Mouse (Mus musculus): ENCODE data around the gene Apoc3. TPM values are rescaled to one million over a fixed set of nuclear protein-coding genes. Genes with fewer than 3 reads are reported as not detected.

Gene Apoc3
- total and polyA plus RNA-seq, 2 experiments from 2014 or later, result not detected

DNA sequence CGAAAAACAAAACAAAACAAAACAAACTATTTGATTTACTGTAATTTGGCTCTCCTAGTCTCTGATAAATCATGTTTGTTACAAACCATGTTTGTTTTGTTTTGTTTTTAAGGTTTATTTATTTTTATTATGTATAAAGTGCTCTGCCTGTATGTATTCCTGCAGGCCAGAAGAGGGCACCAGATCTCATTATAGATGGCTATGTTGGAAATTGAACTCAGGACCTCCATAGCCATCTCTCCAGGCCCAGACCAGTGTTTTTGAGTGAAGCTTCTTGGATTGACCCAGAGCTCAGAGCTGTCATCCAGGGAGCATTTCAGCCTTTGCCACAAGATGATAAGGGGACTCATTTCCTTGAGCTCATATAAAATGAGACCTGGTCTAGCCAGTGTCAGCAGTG is 49.0 kb downstream of the Apoc3 start:
- Histone ChIP-seq H3K4me2 (ENCODE audit: low read depth, low read length, poor library complexity, severe bottlenecking) (no peak overlapping the region), H3K4me3 (ENCODE audit: low read depth, low read length) (no peak overlapping the region), H3K27ac (ENCODE audit: low read depth, low read length) (no peak overlapping the region), H3K36me3 (ENCODE audit: insufficient read depth, low read length) (0 out of 2 replicates have a peak, but pooled peaks cover 5% of the 10 kb centered on the region), H3K27me3 (ENCODE audit: insufficient read depth, low read length) (no peaks in the 10 kb centered on the region), H3K9me3 (ENCODE audit: low read length) (no peaks in the 10 kb centered on the region), H3K9ac (replicated peaks; ENCODE audit: low read length, poor library complexity, severe bottlenecking) (no peak overlapping the region), H3K4me1 (ENCODE audit: insufficient read depth, low read length) (no peaks in the 10 kb centered on the region; the same call in 1 of the 2 replicates)
- 97% methylated on average over 1 of the region's 1 CpGs for WGBS
- ATAC-seq (ENCODE audit: low FRiP score) (no peak), DNase-seq (ENCODE audit: low spot score) (no peak)
- peak; percentile 43 for TF ChIP-seq CTCF (IDR thresholded peaks at IDR 0.05)

DNA sequence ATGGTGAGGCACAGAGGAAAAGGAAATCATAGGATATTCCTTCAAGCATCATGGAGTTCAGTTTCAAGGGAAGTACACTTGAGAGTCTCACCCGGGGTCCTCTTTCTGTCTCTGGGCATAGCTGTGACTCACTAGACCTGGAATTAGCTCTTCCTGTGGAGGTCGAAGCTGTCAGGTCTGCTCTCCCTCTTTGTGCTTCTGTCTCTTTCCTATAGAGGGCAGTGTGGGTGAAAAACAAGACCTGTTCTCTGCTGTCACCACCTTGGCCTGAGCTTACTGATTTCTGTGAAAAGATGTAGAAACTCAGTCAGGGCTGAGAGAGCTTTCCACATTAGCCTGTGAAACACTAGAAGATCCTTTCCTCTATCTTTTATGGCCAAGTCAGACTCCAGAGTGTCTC is 50.2 kb downstream of the Apoc3 start:
- no peaks in the 10 kb centered on the region for H3K27me3 ChIP-seq (ENCODE audit: insufficient read depth, low read length)
- WGBS, result 51% methylated on average over 2 of the region's 2 CpGs
- no peak for ATAC-seq (ENCODE audit: low FRiP score)
- no peak overlapping the region for H3K9ac ChIP-seq (replicated peaks; ENCODE audit: low read length, poor library complexity, severe bottlenecking)
- no peaks in the 10 kb centered on the region for H3K9me3 ChIP-seq (ENCODE audit: low read length)
- TF ChIP-seq CTCF (IDR thresholded peaks at IDR 0.05), result peak; percentile 65
- 0 out of 2 replicates have a peak, but pooled peaks cover 5% of the 10 kb centered on the region for H3K36me3 ChIP-seq (ENCODE audit: insufficient read depth, low read length)
- H3K4me2 ChIP-seq (ENCODE audit: low read depth, low read length, poor library complexity, severe bottlenecking), result no peak overlapping the region
- DNase-seq (ENCODE audit: low spot score), result peak; percentile 32
- no peak overlapping the region for H3K4me3 ChIP-seq (ENCODE audit: low read depth, low read length)
- H3K4me1 ChIP-seq (ENCODE audit: insufficient read depth, low read length), result peaks cover 3% of the 10 kb centered on the region; the same call in 1 of the 2 replicates
- H3K27ac ChIP-seq (ENCODE audit: low read depth, low read length), result no peak overlapping the region

DNA sequence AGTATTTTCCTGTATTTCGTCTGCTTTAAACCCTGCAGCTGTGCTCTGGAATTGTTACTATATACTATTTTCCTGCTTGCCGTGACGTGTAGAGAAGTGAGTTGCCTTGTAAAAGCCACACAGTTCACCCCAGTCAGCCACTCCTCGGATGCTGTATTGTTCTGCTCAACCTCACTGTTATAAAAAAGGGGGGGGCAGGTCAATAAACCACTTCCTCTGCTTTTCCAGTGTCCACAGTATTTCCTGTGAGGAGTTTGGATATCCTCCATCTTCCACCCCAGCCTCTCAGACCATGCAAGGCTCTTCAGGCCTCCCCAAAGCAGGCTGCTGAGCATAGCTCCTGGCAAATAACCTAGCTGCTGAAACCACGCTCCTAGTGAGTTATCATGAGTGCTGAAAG is 50.9 kb downstream of the Apoc3 start:
- no peak overlapping the region for H3K4me2 ChIP-seq (ENCODE audit: low read depth, low read length, poor library complexity, severe bottlenecking)
- WGBS, result 88% methylated on average over 5 of the region's 5 CpGs
- peaks cover 3% of the 10 kb centered on the region; the same call in 1 of the 2 replicates for H3K4me1 ChIP-seq (ENCODE audit: insufficient read depth, low read length)
- H3K4me3 ChIP-seq (ENCODE audit: low read depth, low read length), result no peak overlapping the region
- TF ChIP-seq CTCF (IDR thresholded peaks at IDR 0.05), result no peak
- no peak overlapping the region for H3K9ac ChIP-seq (replicated peaks; ENCODE audit: low read length, poor library complexity, severe bottlenecking)
- ATAC-seq (ENCODE audit: low FRiP score) (no peak), DNase-seq (ENCODE audit: low spot score) (no peak)
- H3K36me3 ChIP-seq (ENCODE audit: insufficient read depth, low read length), result 0 out of 2 replicates have a peak, but pooled peaks cover 5% of the 10 kb centered on the region
- H3K9me3 ChIP-seq (ENCODE audit: low read length), result no peaks in the 10 kb centered on the region
- H3K27ac ChIP-seq (ENCODE audit: low read depth, low read length), result no peak overlapping the region
- no peaks in the 10 kb centered on the region for H3K27me3 ChIP-seq (ENCODE audit: insufficient read depth, low read length)

Other genes with a start within 250 kb of the Apoc3 start
- gene Pafah1b2, start 222.9 kb downstream of the Apoc3 start, total RNA-seq (2014; rRNA removed), result 237 and 357 TPM in 2 replicates
- gene Pafah1b2, start 222.9 kb downstream of the Apoc3 start, polyA plus RNA-seq (2015; fragmentation: Nextera tagmentation; extraction: Ambion mirVana), result 241 and 249 TPM in 2 replicates
- gene Sik3, start 222.8 kb downstream of the Apoc3 start, total RNA-seq (2014; rRNA removed), result 36.4 and 38.4 TPM in 2 replicates
- 11.2 and 12.5 TPM in 2 replicates for gene Sik3, start 222.8 kb downstream of the Apoc3 start, polyA plus RNA-seq (2015; fragmentation: Nextera tagmentation; extraction: Ambion mirVana)
- 1.4 TPM in 1 of 2 replicates, not detected in the other for gene Apoa1, start 7.1 kb downstream of the Apoc3 start, total RNA-seq (2014; rRNA removed)
- 5.5 and 6.2 TPM in 2 replicates for gene Apoa1, start 7.1 kb downstream of the Apoc3 start, polyA plus RNA-seq (2015; fragmentation: Nextera tagmentation; extraction: Ambion mirVana)
- not detected in 2 replicates for gene Apoa4, start 5.1 kb upstream of the Apoc3 start, total RNA-seq (2014; rRNA removed)
- gene Apoa4, start 5.1 kb upstream of the Apoc3 start, polyA plus RNA-seq (2015; fragmentation: Nextera tagmentation; extraction: Ambion mirVana), result not detected in 2 replicates
- not detected in 2 replicates for gene Apoa5, start 33.0 kb upstream of the Apoc3 start, total RNA-seq (2014; rRNA removed)
- not detected in 2 replicates for gene Apoa5, start 33.0 kb upstream of the Apoc3 start, polyA plus RNA-seq (2015; fragmentation: Nextera tagmentation; extraction: Ambion mirVana)
- 33.7 and 46.1 TPM in 2 replicates for gene Zpr1, start 37.4 kb upstream of the Apoc3 start, total RNA-seq (2014; rRNA removed)
- 46.3 and 46.8 TPM in 2 replicates for gene Zpr1, start 37.4 kb upstream of the Apoc3 start, polyA plus RNA-seq (2015; fragmentation: Nextera tagmentation; extraction: Ambion mirVana)
- 15.0 and 15.7 TPM in 2 replicates for gene Bud13, start 47.4 kb upstream of the Apoc3 start, total RNA-seq (2014; rRNA removed)
- 11.8 and 12.3 TPM in 2 replicates for gene Bud13, start 47.4 kb upstream of the Apoc3 start, polyA plus RNA-seq (2015; fragmentation: Nextera tagmentation; extraction: Ambion mirVana)
- not detected in 2 replicates for gene 4931429L15Rik, start 84.3 kb upstream of the Apoc3 start, total RNA-seq (2014; rRNA removed)
- not detected in 2 replicates for gene 4931429L15Rik, start 84.3 kb upstream of the Apoc3 start, polyA plus RNA-seq (2015; fragmentation: Nextera tagmentation; extraction: Ambion mirVana)

Measured in midbrain, postnatal 0 days (tissue).